Mouse (Mus musculus) activated CD4-positive, CD25-positive, alpha-beta regulatory T cell, adult 4 months (primary cell): ENCODE measurements around the gene Tlk2. TPM values are rescaled to one million over a fixed set of nuclear protein-coding genes. Genes with fewer than 3 reads are reported as not detected.

Experiments
- ATAC-seq: one replicate; pipeline ENCODE4 v1.8.0; 2017
- polyA plus RNA-seq, 2 experiments: library from polyadenylated mRNA; unstranded; fragments of 100-300 nt; shearing (Covaris generic); gene quantifications; one replicate each; pipeline ENCODE4 v1.2.1; 2017

The Tlk2 gene
- polyA plus RNA-seq, 2 experiments from 2014 or later: 15.4 to 16.8 TPM

DNA sequence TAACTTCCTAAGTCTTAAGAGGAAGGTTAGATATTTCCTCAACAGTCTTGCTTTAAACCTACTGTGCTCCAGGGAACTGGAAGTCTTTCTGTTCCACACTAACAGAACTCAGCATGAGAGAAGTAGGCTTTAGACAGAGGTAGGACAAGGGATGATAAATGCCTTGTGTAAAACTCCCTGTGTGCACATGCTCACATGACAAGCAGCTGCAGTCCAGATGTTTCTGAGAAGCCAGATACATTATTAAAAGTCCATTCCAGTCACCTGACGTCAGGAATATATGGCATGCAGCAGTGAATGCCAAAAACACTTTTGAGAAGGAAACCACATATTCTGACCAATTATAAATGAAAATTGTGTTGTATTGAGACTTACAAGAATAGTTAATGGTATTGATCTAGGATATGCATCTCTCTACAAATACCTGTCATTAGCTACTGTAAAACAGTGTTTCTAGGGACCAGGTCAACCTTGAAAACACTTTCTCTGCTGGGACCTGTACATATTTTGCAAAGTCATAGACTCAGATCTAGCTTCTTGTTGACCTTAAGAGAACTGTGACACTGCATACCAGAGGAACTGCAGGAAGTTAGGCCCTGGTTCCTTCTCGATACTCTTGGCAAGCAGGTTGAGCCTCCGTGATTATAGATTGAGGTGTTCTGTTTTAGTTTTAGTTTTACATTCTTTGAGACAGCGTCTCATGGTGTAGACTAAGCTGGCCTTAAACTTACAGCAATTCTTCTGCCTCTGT is 83.2 kb downstream of the Tlk2 start:
- no peak for ATAC-seq

DNA sequence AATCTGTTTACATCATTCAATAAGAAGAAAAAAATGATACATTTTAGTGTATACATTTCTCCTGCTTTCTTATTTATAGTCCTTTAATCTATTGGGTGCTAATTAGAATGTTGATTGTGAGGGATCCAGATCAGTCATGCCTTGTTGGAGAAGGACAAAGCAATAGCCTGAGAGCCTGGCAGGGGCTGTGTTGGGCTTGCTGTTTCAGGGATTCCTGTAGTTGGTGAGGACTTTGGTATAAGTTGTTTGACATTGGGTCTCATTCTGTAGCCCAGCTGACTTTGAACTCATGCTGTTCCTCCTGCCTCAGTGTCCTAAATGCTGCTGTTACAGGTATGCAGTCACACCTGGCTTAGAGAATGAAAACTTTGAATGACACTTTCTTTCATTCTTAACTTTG is 85.9 kb downstream of the Tlk2 start:
- no peak for ATAC-seq

DNA sequence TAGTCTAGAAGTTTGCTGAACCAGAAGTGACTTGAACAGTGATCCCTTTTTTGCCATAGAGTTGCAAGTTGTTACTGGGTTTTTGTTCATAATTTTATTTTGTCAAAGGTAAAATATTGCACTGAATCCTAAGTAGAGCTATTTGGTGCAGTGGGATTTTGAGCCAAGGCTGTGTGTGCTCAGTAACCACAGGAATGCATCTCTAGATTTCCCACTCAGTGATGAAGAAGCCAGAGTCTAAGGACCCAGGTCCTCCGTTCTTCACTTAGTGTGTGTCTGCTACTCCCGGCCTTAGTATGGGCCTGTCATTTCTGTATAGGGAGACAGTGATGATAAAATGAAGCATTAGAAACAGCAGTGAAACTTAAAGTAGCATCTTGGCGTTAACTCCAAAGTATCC is 86.4 kb downstream of the Tlk2 start:
- ATAC-seq: no peak

DNA sequence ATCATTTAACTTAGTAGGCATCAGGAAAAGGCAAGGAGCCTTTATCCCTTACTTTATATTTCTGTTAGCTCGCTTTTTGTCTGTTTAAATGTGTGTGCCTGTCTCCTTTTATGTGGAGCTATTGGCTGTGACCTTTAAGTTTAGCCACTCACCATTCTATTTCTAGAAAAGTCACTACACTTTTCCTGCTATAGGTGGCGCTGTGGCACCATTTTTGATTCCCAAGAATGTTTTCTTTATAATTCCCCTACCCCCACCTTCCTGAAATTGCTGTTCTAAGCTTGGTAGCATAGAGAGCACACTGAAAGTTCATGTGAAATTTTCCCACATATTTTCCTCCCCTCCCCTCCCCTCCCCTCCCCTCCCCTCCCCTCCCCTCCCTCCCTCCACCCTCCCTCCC is 91.5 kb downstream of the Tlk2 start:
- no peak for ATAC-seq

DNA sequence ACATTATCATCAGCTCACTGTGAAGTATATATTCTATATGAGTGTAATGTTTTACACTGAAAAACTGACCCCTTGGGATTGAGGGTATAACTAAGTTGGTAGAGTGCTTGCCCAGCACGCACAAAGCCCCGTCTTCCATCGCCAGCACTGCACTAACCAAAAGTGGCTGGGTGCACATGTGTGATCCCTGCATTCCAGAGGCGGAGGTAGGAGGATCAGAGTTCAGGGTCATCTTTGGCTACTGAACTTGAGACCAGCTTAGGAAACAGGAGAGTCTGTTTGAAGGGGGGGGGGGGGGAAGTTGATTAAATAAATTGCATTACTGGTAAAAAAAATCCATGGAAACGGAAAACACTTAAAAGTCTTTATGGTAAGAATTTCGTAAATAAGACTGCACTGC is 101.8 kb downstream of the Tlk2 start:
- no peak for ATAC-seq

DNA sequence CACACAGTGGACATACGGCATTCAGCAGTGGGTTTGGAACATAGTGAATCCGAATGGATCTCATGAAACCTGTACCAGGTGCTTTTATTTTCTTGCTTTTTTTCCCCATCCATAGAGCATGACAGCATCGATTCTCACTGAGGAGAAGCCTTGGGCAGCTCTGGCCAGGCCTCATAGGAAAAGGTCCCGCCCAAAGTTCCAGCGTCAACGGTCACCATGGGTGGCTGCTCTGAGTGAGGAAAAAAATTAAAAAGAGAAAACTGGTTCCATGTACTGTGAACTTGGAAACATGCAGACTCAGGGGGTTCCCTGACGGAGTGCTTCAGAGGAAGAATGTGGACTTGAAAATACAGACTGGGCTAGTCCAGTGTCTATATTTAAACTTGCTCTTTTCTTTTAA is 102.7 kb downstream of the Tlk2 start:
- ATAC-seq: no peak

GRCm38 (mm10) chr11:105281763-105282459 is 103.3 kb downstream of the Tlk2 start:
- ATAC-seq: no peak

- no peak for ATAC-seq
These were observed 103.9 kb downstream of the Tlk2 start for GRCm38 (mm10) chr11:105282460-105282859.

GRCm38 (mm10) chr11:105283016-105283415 is 104.4 kb downstream of the Tlk2 start:
- ATAC-seq: no peak

GRCm38 (mm10) chr11:105285720-105286119 is 107.1 kb downstream of the Tlk2 start:
- ATAC-seq: no peak

- no peak for ATAC-seq
These were observed 110.8 kb downstream of the Tlk2 start for GRCm38 (mm10) chr11:105289403-105289802.

- no peak for ATAC-seq
These were observed 113.1 kb downstream of the Tlk2 start for GRCm38 (mm10) chr11:105291681-105292123.

DNA sequence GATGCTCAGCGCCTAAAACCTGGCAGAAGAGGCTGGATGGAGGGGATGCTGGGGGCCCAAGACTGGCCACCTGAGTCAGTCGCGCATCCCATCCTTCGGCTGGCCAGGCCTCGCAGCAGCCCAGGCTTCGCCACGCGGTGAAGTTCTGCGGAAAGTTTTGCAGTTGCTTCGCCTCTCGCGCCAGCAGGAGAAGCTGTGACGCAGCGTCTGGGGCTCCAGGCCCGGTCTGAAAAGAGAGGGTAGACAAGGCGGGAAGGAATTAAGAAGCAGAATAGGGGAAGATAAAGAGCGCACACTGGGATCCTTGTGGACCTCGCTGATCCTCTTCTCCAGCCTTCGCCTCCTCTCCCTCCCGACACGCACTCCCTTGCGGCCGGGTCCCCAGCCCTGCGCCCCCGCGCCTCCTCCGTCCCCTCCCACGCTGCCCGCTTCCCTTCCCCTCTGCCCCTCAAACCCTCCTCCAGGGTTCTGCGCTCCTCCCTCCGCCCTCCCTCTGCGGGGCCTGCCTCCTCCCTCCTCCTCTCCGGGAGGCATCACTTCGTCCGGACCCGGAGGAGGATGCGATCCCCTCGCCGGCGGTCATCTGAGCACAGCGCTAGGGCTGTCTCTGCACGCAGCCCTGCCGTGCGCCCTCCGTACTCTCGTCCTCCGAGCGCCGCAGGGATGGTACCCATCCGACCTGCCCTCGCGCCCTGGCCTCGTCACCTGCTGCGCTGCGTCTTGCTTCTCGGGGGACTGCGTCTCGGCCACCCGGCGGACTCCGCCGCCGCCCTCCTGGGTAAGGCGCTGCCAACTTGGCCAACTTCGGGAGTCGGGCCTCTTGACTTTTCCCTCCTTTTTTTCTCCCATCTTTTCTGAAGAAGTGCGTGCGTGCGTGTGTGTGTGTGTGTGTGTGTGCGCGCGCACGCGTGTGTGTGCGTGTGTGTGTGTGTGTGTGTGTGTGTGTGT is 113.8 kb downstream of the Tlk2 start, which contains the start of gene Mrc2:
Mrc2 (plus strand) TSS at position 520 of the 948 bp plus-strand sequence.
- no peak for ATAC-seq

- no peak for ATAC-seq
These were observed 114.5 kb downstream of the Tlk2 start for GRCm38 (mm10) chr11:105293101-105293581.

- ATAC-seq: no peak
These were observed 115.4 kb downstream of the Tlk2 start for GRCm38 (mm10) chr11:105293901-105294494.

GRCm38 (mm10) chr11:105296084-105296483 is 117.5 kb downstream of the Tlk2 start:
- ATAC-seq: no peak

GRCm38 (mm10) chr11:105310197-105310596 is 131.6 kb downstream of the Tlk2 start:
- ATAC-seq: no peak

DNA sequence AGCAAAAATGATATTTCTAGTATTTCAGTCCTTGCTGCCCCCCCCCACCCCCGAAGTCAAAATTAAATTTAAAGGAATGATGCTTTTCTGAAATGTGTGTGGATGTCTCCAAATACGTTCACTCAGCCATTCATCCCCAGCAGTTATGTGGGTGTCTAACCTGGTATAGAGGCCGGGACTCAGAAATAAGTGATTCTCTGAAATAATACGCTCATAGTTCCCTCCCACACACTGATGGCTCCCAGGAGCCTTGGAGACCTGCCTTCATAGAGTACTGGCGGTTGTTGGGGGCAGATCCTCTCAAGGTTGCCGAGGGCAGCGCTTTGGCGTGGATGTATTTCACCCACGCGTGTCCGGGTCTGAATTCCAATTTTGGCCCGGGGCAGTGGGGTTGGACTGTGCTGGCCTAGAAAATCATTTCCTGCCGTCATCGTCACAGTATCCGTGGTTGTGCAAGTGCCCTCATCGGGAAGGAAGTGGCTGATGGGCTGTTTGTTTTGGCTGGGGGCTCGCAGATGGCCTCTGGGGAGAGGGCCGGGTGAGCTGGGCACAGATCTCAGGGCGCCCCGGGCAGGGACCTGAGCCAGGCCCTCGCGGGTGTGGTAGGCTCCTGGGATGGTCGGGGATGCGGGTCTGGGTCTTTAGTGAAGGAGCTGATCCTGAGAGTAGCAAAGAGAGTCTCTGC is 132.8 kb downstream of the Tlk2 start:
- ATAC-seq: no peak

- ATAC-seq: no peak
These were observed 133.8 kb downstream of the Tlk2 start for GRCm38 (mm10) chr11:105312311-105312942.

DNA sequence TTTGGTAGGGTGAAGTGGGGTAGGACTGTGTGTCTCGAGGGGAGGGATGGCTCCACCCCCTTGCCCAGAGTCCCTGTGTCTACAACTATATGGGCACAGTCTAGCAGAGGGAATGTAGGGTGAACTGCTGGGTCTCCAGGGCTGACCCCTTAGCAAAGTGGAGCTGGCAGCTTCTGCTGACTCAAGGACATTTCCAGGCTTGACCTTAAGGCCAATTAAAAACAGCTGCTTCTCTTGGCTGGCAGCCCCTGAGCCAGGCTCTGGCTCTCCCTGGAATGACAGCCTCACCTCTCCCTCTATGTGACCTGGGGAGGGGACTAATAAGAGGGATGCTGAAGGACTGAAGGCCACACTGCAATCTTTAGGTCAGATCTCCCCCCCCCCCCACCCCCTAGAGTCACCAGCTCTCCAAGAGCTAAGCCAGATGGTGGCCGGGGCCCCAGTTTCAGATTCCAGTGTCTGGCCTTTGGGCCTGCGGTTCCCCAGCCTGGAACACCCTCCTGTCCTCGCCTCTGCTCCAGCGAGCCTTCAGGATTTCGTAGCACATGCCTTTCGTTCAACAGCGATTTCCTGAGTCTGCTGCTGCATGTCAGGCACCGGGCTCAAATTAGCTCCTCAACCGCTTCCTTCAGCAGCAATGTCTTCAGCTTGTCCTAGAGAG is 134.5 kb downstream of the Tlk2 start:
- ATAC-seq: no peak

GRCm38 (mm10) chr11:105313633-105314014 is 135.0 kb downstream of the Tlk2 start:
- ATAC-seq: no peak
